Mouse (Mus musculus): ENCODE measurements around the gene E130114P18Rik.

GRCm38 (mm10) chr4:97710048-97710765, 67.7 kb downstream of the E130114P18Rik start:
- TF ChIP-seq CTCF (IDR thresholded peaks at IDR 0.05; ENCODE audit: control insufficient read depth, insufficient read depth, insufficient read length) (no peak), USF1 (IDR thresholded peaks at IDR 0.05; ENCODE audit: low read depth) (no peak), MYOG (IDR thresholded peaks at IDR 0.05; ENCODE audit: control insufficient read depth, extremely low read depth, insufficient read length) (no peak)

Measured in C2C12 (cell line).